Mouse (Mus musculus) neural tube, embryonic 13.5 days (tissue): Measurements from ENCODE around the gene Ibtk. TPM values are rescaled to one million over a fixed set of nuclear protein-coding genes. Genes with fewer than 3 reads are reported as not detected.
"Not testable (repeated sequence)": the region's sequence is repeated elsewhere in the genome, so short reads cannot be mapped to it uniquely, and the experiment has no call there.

ENCODE experiments used
- ATAC-seq: fragments of 200-750 bp; cut with Nextera tagmentation; 2 replicates; pipeline ENCODE4 v1.8.0; 2017; ENCODE audit warnings: low read depth, mild to moderate bottlenecking, moderate TSS enrichment, moderate library complexity
- H3K27ac ChIP-seq: fragments of 300-500 bp; sonication (generic); replicated peaks from 2 replicates; pipeline ENCODE4 v1.5.1; 2015; ENCODE audit warnings: moderate library complexity, mild to moderate bottlenecking, inconsistent platforms
- H3K27me3 ChIP-seq: fragments of 300-500 bp; sonication (generic); 2 replicates; pipeline ENCODE4 v1.6.1; 2015; ENCODE audit warnings: mild to moderate bottlenecking, inconsistent platforms
- H3K36me3 ChIP-seq: fragments of 300-500 bp; sonication (generic); 2 replicates; pipeline ENCODE4 v1.6.1; 2015; ENCODE audit warnings: mild to moderate bottlenecking, inconsistent platforms
- H3K4me1 ChIP-seq: fragments of 300-500 bp; sonication (generic); replicated peaks from 2 replicates; pipeline ENCODE4 v1.6.1; 2015; ENCODE audit warnings: inconsistent platforms
- H3K4me2 ChIP-seq: fragments of 300-500 bp; sonication (generic); 2 replicates; pipeline ENCODE4 v1.6.1; 2015; ENCODE audit warnings: inconsistent platforms, mild to moderate bottlenecking, moderate library complexity
- H3K4me3 ChIP-seq: fragments of 300-500 bp; sonication (generic); 2 replicates; pipeline ENCODE4 v1.5.1; 2015; ENCODE audit warnings: mild to moderate bottlenecking, inconsistent platforms
- H3K9ac ChIP-seq: fragments of 300-500 bp; sonication (generic); 2 replicates; pipeline ENCODE4 v1.6.1; 2015; ENCODE audit warnings: moderate library complexity, mild to moderate bottlenecking, inconsistent platforms
- H3K9me3 ChIP-seq: fragments of 300-500 bp; sonication (generic); 2 replicates; pipeline ENCODE4 v1.6.1; 2016; ENCODE audit warnings: inconsistent platforms
- WGBS: fragments of 180-500 bp; shearing (Covaris S2); methylation state at CpG from one replicate; pipeline ENCODE4 v1.1.7; 2015; 5-methylcytosine and 5-hydroxymethylcytosine counted together
- polyA plus RNA-seq: library from polyadenylated mRNA; unstranded; fragments of >200 nt; fragmentation: Nextera tagmentation; extraction: Ambion mirVana; gene quantifications from 2 replicates; pipeline ENCODE4 v1.2.1, GENCODE M21; 2015

Gene Ibtk
- 24.5 and 29.6 TPM in 2 replicates for polyA plus RNA-seq

GRCm38 (mm10) chr9:85749142-85749921, at the start of gene Ibtk:
Gene Ibtk, minus strand, starts transcription at chr9:85749334.
- Histone ChIP-seq H3K4me2 (peak within 1 kb of the TSS; percentile 71), H3K9ac (peak within 1 kb of the TSS; percentile 97), H3K4me1 (peaks cover 23% of the 10 kb centered on the region), H3K4me3 (peak within 1 kb of the TSS; percentile 82), H3K9me3 (no peaks in the 10 kb centered on the region), H3K27me3 (no peaks in the 10 kb centered on the region), H3K36me3 (no peaks in the 10 kb centered on the region), H3K27ac (peak within 1 kb of the TSS; percentile 99)
- under 1% methylated on average over 52 of the region's 52 CpGs for WGBS
- ATAC-seq: peak; percentile 100

- not testable (repeated sequence) for H3K9me3 ChIP-seq, H3K4me1 ChIP-seq, H3K9ac ChIP-seq, H3K27ac ChIP-seq, ATAC-seq, H3K27me3 ChIP-seq, H3K4me2 ChIP-seq, H3K4me3 ChIP-seq, H3K36me3 ChIP-seq
- WGBS: 94% methylated on average over 18 of the region's 18 CpGs
Measured at GRCm38 (mm10) chr9:85791521-85791920, 42.4 kb upstream of the Ibtk start.

DNA sequence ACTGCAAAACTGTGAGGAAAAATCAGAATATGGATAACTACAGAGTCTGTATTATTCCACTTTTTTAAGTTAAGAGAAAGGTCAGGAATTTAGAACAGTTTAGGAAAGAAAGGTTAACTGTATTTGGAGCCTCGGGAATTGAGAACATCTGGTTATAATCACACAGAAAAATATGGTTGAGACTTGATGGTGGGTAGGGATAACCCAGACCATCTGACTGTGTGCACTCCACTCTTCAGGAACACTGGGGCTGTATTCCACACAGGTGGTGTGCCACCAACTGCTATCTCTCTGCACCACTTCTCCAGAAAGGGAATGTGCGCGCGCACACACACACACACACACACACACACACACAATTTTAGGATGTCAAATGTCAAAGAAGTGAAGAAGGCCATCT, 31.1 kb upstream of the Ibtk start:
- no peaks in the 10 kb centered on the region for H3K27me3 ChIP-seq
- WGBS: 69% methylated on average over 4 of the region's 4 CpGs
- no peak overlapping the region for H3K4me2 ChIP-seq
- ATAC-seq: no peak
- H3K4me1 ChIP-seq: no peaks in the 10 kb centered on the region
- no peak overlapping the region for H3K27ac ChIP-seq
- H3K4me3 ChIP-seq: no peak overlapping the region
- no peak overlapping the region for H3K9ac ChIP-seq
- H3K36me3 ChIP-seq: no peaks in the 10 kb centered on the region
- no peaks in the 10 kb centered on the region for H3K9me3 ChIP-seq

GRCm38 (mm10) chr9:85779458-85779857, 30.3 kb upstream of the Ibtk start:
- 39% methylated on average over 4 of the region's 4 CpGs for WGBS
- H3K4me2 ChIP-seq: no peak overlapping the region
- no peaks in the 10 kb centered on the region for H3K9me3 ChIP-seq
- no peak overlapping the region for H3K27ac ChIP-seq
- H3K4me3 ChIP-seq: no peak overlapping the region
- no peaks in the 10 kb centered on the region for H3K4me1 ChIP-seq
- H3K9ac ChIP-seq: no peak overlapping the region
- H3K27me3 ChIP-seq: no peaks in the 10 kb centered on the region
- peak; percentile 61; the same call in 1 of the 2 replicates for ATAC-seq
- no peaks in the 10 kb centered on the region for H3K36me3 ChIP-seq

GRCm38 (mm10) chr9:85777544-85777943, 28.4 kb upstream of the Ibtk start:
- H3K4me2 ChIP-seq: no peak overlapping the region
- no peak overlapping the region for H3K9ac ChIP-seq
- no peaks in the 10 kb centered on the region for H3K27me3 ChIP-seq
- ATAC-seq: no peak
- H3K4me3 ChIP-seq: no peak overlapping the region
- 71% methylated on average over 6 of the region's 6 CpGs for WGBS
- H3K4me1 ChIP-seq: no peaks in the 10 kb centered on the region
- H3K9me3 ChIP-seq: no peaks in the 10 kb centered on the region
- H3K27ac ChIP-seq: no peak overlapping the region
- H3K36me3 ChIP-seq: no peaks in the 10 kb centered on the region

DNA sequence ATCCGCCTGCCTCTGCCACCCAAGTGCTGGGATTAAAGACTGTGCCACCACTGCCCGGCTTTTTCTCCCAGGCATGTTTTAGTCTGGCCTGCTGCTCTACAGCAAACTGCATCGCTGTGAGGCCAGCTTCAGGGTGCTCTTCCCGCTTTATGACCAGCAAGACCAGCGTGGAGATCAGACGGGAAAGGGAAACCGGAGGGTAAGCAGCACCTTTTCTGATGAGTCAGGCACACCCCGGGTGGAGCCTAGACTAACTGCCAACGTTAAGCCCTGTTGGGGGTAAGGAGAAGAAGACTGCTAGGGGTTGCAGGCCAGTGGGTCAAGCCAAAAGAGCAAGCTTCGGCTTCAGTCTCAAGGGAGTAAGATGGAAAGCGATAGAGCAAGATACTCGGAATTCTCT, 23.1 kb upstream of the Ibtk start:
- Histone ChIP-seq H3K4me1 (peaks cover 3% of the 10 kb centered on the region; the same call in 1 of the 2 replicates), H3K9me3 (no peaks in the 10 kb centered on the region), H3K27me3 (no peaks in the 10 kb centered on the region), H3K36me3 (no peaks in the 10 kb centered on the region), H3K4me3 (no peak overlapping the region), H3K27ac (no peak overlapping the region), H3K4me2 (no peak overlapping the region), H3K9ac (no peak overlapping the region)
- no peak for ATAC-seq
- 73% methylated on average over 12 of the region's 12 CpGs for WGBS

DNA sequence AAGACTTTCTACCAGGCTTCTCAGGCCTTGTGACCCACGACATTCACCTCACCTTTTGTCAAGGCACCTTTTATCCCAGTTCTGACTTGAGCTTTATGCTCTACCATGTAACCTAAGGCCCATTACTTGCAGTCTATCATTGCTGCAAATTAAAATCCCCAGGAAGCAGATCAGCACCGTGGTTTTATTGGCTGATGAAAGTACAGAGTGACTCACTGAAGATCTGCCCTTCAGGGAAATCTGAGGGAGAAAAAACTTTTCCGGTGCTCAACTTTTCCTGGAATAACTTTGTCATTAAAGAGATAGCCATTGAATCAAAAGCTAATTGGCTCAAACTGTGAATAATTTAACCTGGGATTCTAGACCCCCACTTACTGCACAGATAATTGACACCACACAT, 22.3 kb upstream of the Ibtk start:
- H3K4me1 ChIP-seq: peaks cover 3% of the 10 kb centered on the region
- no peak for ATAC-seq
- H3K4me2 ChIP-seq: no peak overlapping the region
- no peak overlapping the region for H3K4me3 ChIP-seq
- H3K36me3 ChIP-seq: no peaks in the 10 kb centered on the region
- H3K27ac ChIP-seq: no peak overlapping the region
- WGBS: 73% methylated on average over 3 of the region's 3 CpGs
- no peaks in the 10 kb centered on the region for H3K9me3 ChIP-seq
- no peaks in the 10 kb centered on the region for H3K27me3 ChIP-seq
- H3K9ac ChIP-seq: no peak overlapping the region

DNA sequence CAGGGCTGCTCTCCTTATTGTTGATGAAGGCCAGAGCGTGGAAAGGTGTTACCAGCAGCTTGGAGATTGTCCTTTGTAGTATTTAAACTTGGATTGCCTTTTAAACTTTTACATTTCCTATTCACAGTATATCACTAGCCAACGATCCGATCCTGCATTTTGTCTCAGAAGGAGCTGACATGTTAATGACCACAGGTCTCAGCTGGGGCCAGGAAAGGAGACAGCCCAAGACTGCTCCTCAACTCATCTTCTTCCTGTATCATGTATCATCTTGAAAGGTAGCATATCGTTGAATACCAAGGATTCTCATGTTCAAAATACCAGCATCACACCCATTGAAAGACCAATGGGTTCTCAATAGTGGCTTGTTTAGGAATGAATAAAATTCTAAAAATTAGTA, 21.2 kb upstream of the Ibtk start:
- H3K27ac ChIP-seq: no peak overlapping the region

GRCm38 (mm10) chr9:85769057-85769789, 20.1 kb upstream of the Ibtk start:
- 76% methylated on average over 12 of the region's 12 CpGs for WGBS
- no peaks in the 10 kb centered on the region for H3K36me3 ChIP-seq
- ATAC-seq: no peak
- H3K9me3 ChIP-seq: no peaks in the 10 kb centered on the region
- peaks cover 3% of the 10 kb centered on the region for H3K4me1 ChIP-seq
- no peak overlapping the region for H3K4me3 ChIP-seq
- no peak overlapping the region for H3K4me2 ChIP-seq
- no peaks in the 10 kb centered on the region for H3K27me3 ChIP-seq
- no peak overlapping the region for H3K27ac ChIP-seq
- no peak overlapping the region for H3K9ac ChIP-seq

More for the DNA sequence above, 21.2 kb upstream of the Ibtk start:
- no peak overlapping the region for H3K4me3 ChIP-seq
- no peaks in the 10 kb centered on the region for H3K27me3 ChIP-seq
- no peaks in the 10 kb centered on the region for H3K36me3 ChIP-seq
- H3K9ac ChIP-seq: no peak overlapping the region
- no peak for ATAC-seq
- peaks cover 3% of the 10 kb centered on the region for H3K4me1 ChIP-seq
- no peaks in the 10 kb centered on the region for H3K9me3 ChIP-seq
- no peak overlapping the region for H3K4me2 ChIP-seq
- 84% methylated on average over 4 of the region's 4 CpGs for WGBS

DNA sequence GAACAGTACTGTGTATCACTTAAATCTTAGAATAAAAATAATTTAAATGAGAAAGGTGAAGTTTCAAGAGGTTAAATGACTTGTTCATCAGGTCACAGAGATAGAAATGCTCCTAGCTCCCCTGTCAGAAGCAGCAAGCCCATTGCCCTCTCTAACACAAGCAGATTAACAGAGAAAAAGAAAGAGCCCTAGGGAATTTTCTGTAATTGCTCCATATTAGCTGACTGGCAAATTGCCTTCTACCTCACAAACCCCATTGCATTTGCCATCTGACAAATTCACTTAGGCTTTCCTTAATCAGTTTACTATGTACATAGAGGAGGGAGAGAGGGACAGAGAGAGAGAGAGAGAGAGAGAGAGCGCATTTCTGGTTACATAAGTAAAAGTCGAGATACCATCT, 18.1 kb upstream of the Ibtk start:
- WGBS: 84% methylated on average over 2 of the region's 2 CpGs
- no peak overlapping the region for H3K4me2 ChIP-seq
- H3K9me3 ChIP-seq: no peaks in the 10 kb centered on the region
- H3K27me3 ChIP-seq: no peaks in the 10 kb centered on the region
- no peak overlapping the region for H3K9ac ChIP-seq
- H3K4me1 ChIP-seq: peaks cover 3% of the 10 kb centered on the region
- H3K36me3 ChIP-seq: no peaks in the 10 kb centered on the region
- ATAC-seq: peak; percentile 74
- H3K27ac ChIP-seq: no peak overlapping the region
- no peak overlapping the region for H3K4me3 ChIP-seq

DNA sequence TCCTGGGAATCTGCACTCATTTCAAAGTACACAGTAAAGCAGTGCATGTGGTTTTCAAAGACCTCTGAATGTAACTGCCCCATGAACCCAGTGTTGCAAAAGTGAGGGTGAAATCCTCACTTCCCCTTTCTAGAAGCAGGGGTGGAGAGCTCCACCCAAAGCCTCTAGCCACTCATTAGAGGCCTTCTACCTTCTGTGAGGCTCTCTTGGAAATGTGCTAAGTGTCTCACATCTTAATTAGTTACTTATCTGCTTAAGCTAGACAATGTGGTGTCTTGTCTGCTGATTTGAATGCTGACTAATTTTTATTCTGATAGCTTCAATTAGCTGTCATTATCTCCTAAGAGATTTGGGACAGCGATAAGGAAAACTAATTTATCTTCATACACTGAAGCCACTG, 13.3 kb upstream of the Ibtk start:
- H3K9me3 ChIP-seq: no peaks in the 10 kb centered on the region
- no peaks in the 10 kb centered on the region; the same call in 1 of the 2 replicates for H3K4me1 ChIP-seq
- no peak overlapping the region for H3K27ac ChIP-seq
- no peaks in the 10 kb centered on the region for H3K27me3 ChIP-seq
- ATAC-seq: no peak
- H3K9ac ChIP-seq: no peak overlapping the region
- no peak overlapping the region for H3K4me3 ChIP-seq
- no peak overlapping the region for H3K4me2 ChIP-seq
- H3K36me3 ChIP-seq: no peaks in the 10 kb centered on the region
- WGBS: 54% methylated on average over 1 of the region's 1 CpGs

DNA sequence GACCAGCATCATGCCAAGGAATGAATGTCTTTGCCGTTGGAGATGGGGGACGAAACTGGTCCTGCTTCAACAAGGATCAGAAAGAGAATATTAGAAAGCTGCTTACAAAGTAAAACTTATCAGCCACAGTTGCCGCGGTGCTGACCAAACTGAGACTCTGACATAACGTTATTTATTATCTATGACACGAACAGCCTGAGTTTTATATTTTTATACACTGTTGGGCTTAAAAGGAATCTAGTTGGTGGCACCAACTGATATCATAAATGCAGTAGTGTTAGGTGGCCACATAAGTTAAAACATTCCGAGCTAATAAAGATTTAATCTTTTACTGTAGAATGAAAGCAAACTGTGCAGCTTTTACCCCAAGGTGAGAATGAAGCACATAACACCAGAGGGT, 1.7 kb upstream of the Ibtk start:
- Histone ChIP-seq H3K4me3 (no peak overlapping the region), H3K9ac (no peak overlapping the region), H3K27ac (no peak overlapping the region), H3K36me3 (no peaks in the 10 kb centered on the region), H3K4me1 (peaks cover 18% of the 10 kb centered on the region), H3K9me3 (no peaks in the 10 kb centered on the region), H3K27me3 (no peaks in the 10 kb centered on the region), H3K4me2 (no peak overlapping the region)
- WGBS: 90% methylated on average over 7 of the region's 7 CpGs
- no peak for ATAC-seq
